Mouse (Mus musculus): ENCODE data around the gene Adgre5. TPM values are rescaled to one million over a fixed set of nuclear protein-coding genes. Genes with fewer than 3 reads are reported as not detected.
A peak's percentile ranks its signal among the peaks of the same experiment; 100 is the strongest.

The Adgre5 gene
- polyA plus RNA-seq, 1 experiment, result 43.2 TPM

DNA sequence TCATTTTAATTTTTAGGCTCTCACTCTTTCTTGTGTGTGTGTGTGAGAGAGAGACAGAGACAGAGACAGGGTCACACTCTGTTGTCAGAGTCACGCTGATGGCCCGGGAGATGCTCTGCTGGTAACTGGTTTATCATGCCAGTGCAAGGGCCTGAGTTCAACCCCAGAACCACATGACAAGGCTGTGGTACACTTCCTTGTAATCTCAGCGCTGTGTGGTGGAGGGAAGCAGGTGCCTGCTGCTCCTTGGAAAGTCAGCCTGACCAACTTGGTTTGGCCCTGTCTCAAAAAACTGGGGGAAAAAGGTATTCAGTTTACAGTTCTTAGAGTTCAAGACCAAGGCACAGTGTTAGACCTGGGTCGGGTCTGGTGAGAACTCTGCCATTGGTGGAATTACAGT lies 26.3 kb upstream of the Adgre5 start:
- 69% methylated on average over 4 of the region's 4 CpGs for WGBS
- Histone ChIP-seq H3K27ac (ENCODE audit: insufficient read depth, low read depth, low read length) (0 out of 2 replicates have a peak overlapping the region, but pooled peaks have one; percentile 3), H3K27me3 (ENCODE audit: control insufficient read depth, insufficient read depth, low read length) (no peaks in the 10 kb centered on the region), H3K36me3 (ENCODE audit: control insufficient read depth, insufficient read depth, low read length) (no peaks in the 10 kb centered on the region), H3K4me3 (ENCODE audit: low read depth, low read length) (no peak overlapping the region), H3K4me1 (ENCODE audit: control insufficient read depth, insufficient read depth, insufficient read length, low read length) (peaks cover 21% of the 10 kb centered on the region)
- TF ChIP-seq CTCF (IDR thresholded peaks at IDR 0.05; ENCODE audit: extremely low read depth, insufficient read length, insufficient replicate concordance, low read depth, low read length) (no peak), POLR2A (IDR thresholded peaks at IDR 0.05; ENCODE audit: low read depth, low read length) (no peak)

DNA sequence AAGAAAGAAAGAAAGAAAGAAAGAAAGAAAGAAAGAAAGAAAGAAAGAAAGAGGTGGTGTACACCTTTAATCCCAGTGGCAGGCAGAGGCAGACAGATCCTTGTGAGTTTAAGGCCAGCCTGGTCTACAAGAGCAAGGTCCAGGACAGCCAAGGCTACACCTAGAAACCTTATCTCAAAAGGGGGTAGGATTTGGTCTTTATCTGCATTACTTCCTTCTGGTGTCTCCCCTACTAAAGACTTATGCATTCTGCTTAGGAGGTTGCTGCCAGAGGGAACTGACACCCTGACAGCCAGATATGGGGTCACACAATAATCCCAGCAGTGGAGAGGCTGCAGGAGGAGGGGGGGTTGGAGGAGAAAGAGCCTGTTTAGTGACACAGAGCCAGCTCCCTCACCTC lies 24.5 kb upstream of the Adgre5 start:
- Histone ChIP-seq H3K4me1 (ENCODE audit: control insufficient read depth, insufficient read depth, insufficient read length, low read length) (peaks cover 19% of the 10 kb centered on the region), H3K27ac (ENCODE audit: insufficient read depth, low read depth, low read length) (no peak overlapping the region), H3K27me3 (ENCODE audit: control insufficient read depth, insufficient read depth, low read length) (no peaks in the 10 kb centered on the region), H3K36me3 (ENCODE audit: control insufficient read depth, insufficient read depth, low read length) (no peaks in the 10 kb centered on the region), H3K4me3 (ENCODE audit: low read depth, low read length) (no peak overlapping the region)
- TF ChIP-seq CTCF (IDR thresholded peaks at IDR 0.05; ENCODE audit: extremely low read depth, insufficient read length, insufficient replicate concordance, low read depth, low read length), result no peak
- no peak for TF ChIP-seq POLR2A (IDR thresholded peaks at IDR 0.05; ENCODE audit: low read depth, low read length)

- TF ChIP-seq POLR2A (IDR thresholded peaks at IDR 0.05; ENCODE audit: low read depth, low read length) (no peak), CTCF (IDR thresholded peaks at IDR 0.05; ENCODE audit: extremely low read depth, insufficient read length, insufficient replicate concordance, low read depth, low read length) (no peak)
- no peaks in the 10 kb centered on the region for H3K27me3 ChIP-seq (ENCODE audit: control insufficient read depth, insufficient read depth, low read length)
- H3K36me3 ChIP-seq (ENCODE audit: control insufficient read depth, insufficient read depth, low read length), result no peaks in the 10 kb centered on the region
- H3K27ac ChIP-seq (ENCODE audit: insufficient read depth, low read depth, low read length), result no peak overlapping the region
- H3K4me3 ChIP-seq (ENCODE audit: low read depth, low read length), result no peak overlapping the region
- 91% methylated on average over 2 of the region's 2 CpGs for WGBS
- H3K4me1 ChIP-seq (ENCODE audit: control insufficient read depth, insufficient read depth, insufficient read length, low read length), result peaks cover 14% of the 10 kb centered on the region
Measured at GRCm38 (mm10) chr8:83764717-83765116, 23.6 kb upstream of the Adgre5 start.

GRCm38 (mm10) chr8:83764116-83764515 lies 23.0 kb upstream of the Adgre5 start:
- TF ChIP-seq CTCF (IDR thresholded peaks at IDR 0.05; ENCODE audit: extremely low read depth, insufficient read length, insufficient replicate concordance, low read depth, low read length) (no peak), POLR2A (IDR thresholded peaks at IDR 0.05; ENCODE audit: low read depth, low read length) (no peak)
- H3K27ac ChIP-seq (ENCODE audit: insufficient read depth, low read depth, low read length), result no peak overlapping the region
- H3K4me1 ChIP-seq (ENCODE audit: control insufficient read depth, insufficient read depth, insufficient read length, low read length), result peaks cover 10% of the 10 kb centered on the region
- H3K4me3 ChIP-seq (ENCODE audit: low read depth, low read length), result no peak overlapping the region
- no peaks in the 10 kb centered on the region for H3K36me3 ChIP-seq (ENCODE audit: control insufficient read depth, insufficient read depth, low read length)
- no peaks in the 10 kb centered on the region for H3K27me3 ChIP-seq (ENCODE audit: control insufficient read depth, insufficient read depth, low read length)
- 97% methylated on average over 8 of the region's 8 CpGs for WGBS

DNA sequence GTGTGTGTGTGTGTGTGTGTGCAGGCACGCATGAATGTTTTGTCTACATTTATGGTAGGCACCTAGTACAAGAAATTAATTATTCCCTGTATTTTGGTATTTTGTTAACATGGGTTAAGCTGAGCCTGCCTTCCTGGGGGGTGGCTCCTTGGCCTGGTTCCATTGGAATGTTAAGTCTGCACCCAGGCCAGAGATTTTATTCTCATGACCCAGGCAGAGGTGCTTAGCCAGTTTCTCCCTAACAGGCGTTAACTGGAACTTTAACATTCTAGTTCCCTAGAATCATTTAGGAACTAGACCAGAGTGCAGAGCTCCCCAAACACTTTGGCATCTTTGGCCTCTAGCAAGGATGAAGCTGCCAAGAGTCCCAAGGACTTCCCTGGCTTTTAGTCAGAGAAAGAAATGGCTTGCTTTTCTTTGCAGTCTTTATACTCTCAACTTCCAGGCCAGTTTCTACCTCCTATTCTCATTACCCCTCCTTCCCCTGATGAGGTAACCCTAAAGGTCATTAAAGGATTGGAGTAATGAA lies 18.2 kb upstream of the Adgre5 start:
- Histone ChIP-seq H3K4me3 (ENCODE audit: low read depth, low read length) (no peak overlapping the region), H3K4me1 (ENCODE audit: control insufficient read depth, insufficient read depth, insufficient read length, low read length) (no peaks in the 10 kb centered on the region), H3K36me3 (ENCODE audit: control insufficient read depth, insufficient read depth, low read length) (no peaks in the 10 kb centered on the region), H3K27me3 (ENCODE audit: control insufficient read depth, insufficient read depth, low read length) (no peaks in the 10 kb centered on the region), H3K27ac (ENCODE audit: insufficient read depth, low read depth, low read length) (no peak overlapping the region)
- WGBS, result 77% methylated on average over 2 of the region's 2 CpGs
- TF ChIP-seq CTCF (IDR thresholded peaks at IDR 0.05; ENCODE audit: extremely low read depth, insufficient read length, insufficient replicate concordance, low read depth, low read length) (no peak), POLR2A (IDR thresholded peaks at IDR 0.05; ENCODE audit: low read depth, low read length) (no peak)

DNA sequence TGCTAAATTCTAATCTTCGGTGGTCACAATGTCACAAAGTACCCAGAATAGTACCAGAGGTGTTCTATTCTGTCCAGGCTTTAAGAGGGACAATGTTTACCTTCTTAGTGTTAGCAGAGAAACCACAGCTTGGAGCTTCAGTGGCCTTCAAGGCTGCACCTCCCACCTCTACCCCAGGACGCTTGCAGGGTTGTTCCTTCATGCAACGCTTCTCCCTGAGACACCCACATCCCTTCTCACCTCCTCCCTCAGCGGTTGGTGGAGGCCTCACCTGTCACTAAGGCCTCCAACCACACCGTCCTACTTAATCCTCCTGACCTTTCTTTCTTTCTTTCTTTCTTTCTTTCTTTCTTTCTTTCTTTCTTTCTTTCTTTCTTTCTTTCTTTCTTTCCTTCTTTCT lies 17.2 kb upstream of the Adgre5 start:
- WGBS, result 74% methylated on average over 5 of the region's 5 CpGs
- TF ChIP-seq POLR2A (IDR thresholded peaks at IDR 0.05; ENCODE audit: low read depth, low read length), result no peak
- no peak for TF ChIP-seq CTCF (IDR thresholded peaks at IDR 0.05; ENCODE audit: extremely low read depth, insufficient read length, insufficient replicate concordance, low read depth, low read length)
- H3K4me3 ChIP-seq (ENCODE audit: low read depth, low read length), result no peak overlapping the region
- H3K27ac ChIP-seq (ENCODE audit: insufficient read depth, low read depth, low read length), result no peak overlapping the region
- no peaks in the 10 kb centered on the region for H3K4me1 ChIP-seq (ENCODE audit: control insufficient read depth, insufficient read depth, insufficient read length, low read length)
- H3K27me3 ChIP-seq (ENCODE audit: control insufficient read depth, insufficient read depth, low read length), result no peaks in the 10 kb centered on the region
- H3K36me3 ChIP-seq (ENCODE audit: control insufficient read depth, insufficient read depth, low read length), result no peaks in the 10 kb centered on the region

GRCm38 (mm10) chr8:83757084-83757607 lies 16.0 kb upstream of the Adgre5 start:
- no peaks in the 10 kb centered on the region for H3K36me3 ChIP-seq (ENCODE audit: control insufficient read depth, insufficient read depth, low read length)
- no peak overlapping the region for H3K27ac ChIP-seq (ENCODE audit: insufficient read depth, low read depth, low read length)
- no peak overlapping the region for H3K4me3 ChIP-seq (ENCODE audit: low read depth, low read length)
- 35% methylated on average over 6 of the region's 6 CpGs for WGBS
- no peaks in the 10 kb centered on the region for H3K4me1 ChIP-seq (ENCODE audit: control insufficient read depth, insufficient read depth, insufficient read length, low read length)
- H3K27me3 ChIP-seq (ENCODE audit: control insufficient read depth, insufficient read depth, low read length), result no peaks in the 10 kb centered on the region
- TF ChIP-seq CTCF (IDR thresholded peaks at IDR 0.05; ENCODE audit: extremely low read depth, insufficient read length, insufficient replicate concordance, low read depth, low read length), result no peak
